Mouse (Mus musculus) cortical plate, adult 2 months (tissue): ENCODE measurements around the gene Rnasek. TPM values are rescaled to one million over a fixed set of nuclear protein-coding genes. Genes with fewer than 3 reads are reported as not detected.
A peak's percentile ranks its signal among the peaks of the same experiment; 100 is the strongest.

ENCODE experiments used
- H3K27ac ChIP-seq: fragments of 200-500 bp; 2 replicates; pipeline ENCODE4 v1.5.1; 2012; ENCODE audit warnings: low read length, control low read depth, inconsistent platforms; ENCODE audit not compliant: insufficient read depth
- H3K4me1 ChIP-seq: fragments of 200-500 bp; 2 replicates; pipeline ENCODE4 v1.6.1; 2011; ENCODE audit warnings: low read length; ENCODE audit not compliant: control insufficient read depth, insufficient read depth
- H3K4me3 ChIP-seq: fragments of 200-500 bp; 2 replicates; pipeline ENCODE4 v1.5.1; 2011; ENCODE audit warnings: mild to moderate bottlenecking, low read length, control low read depth; ENCODE audit not compliant: insufficient read depth
- CTCF ChIP-seq: fragments of 200-500 bp; IDR thresholded peaks from 2 replicates; pipeline ENCODE4 v1.5.1; 2011; ENCODE audit warnings: mild to moderate bottlenecking, control low read depth, low read length; ENCODE audit not compliant: insufficient read depth; ENCODE audit errors: extremely low read depth
- POLR2A ChIP-seq: fragments of 200-500 bp; IDR thresholded peaks from 2 replicates; pipeline ENCODE4 v1.6.1; 2011; ENCODE audit warnings: mild to moderate bottlenecking, low read length, control low read depth; ENCODE audit not compliant: insufficient read depth; ENCODE audit errors: extremely low read depth
- polyA plus RNA-seq: library from polyadenylated mRNA; depleted of rRNA; stranded (reverse); fragments of >200 nt; gene quantifications from 2 replicates; pipeline ENCODE4 v1.2.3, GENCODE M21; 2012

The Rnasek gene
- polyA plus RNA-seq, 1 experiment: 337 TPM

- Histone ChIP-seq H3K4me1 (no peaks in the 10 kb centered on the region), H3K27ac (peak overlapping the region; percentile 5; the same call in 1 of the 2 replicates), H3K4me3 (peak overlapping the region; percentile 52)
- TF ChIP-seq CTCF: no peak
- no peak for TF ChIP-seq POLR2A
Observed at GRCm38 (mm10) chr11:70220323-70220722, 19.3 kb downstream of the Rnasek start.

- no peak for TF ChIP-seq POLR2A
- Histone ChIP-seq H3K27ac (peak overlapping the region; percentile 5; the same call in 1 of the 2 replicates), H3K4me3 (peak overlapping the region; percentile 52), H3K4me1 (no peaks in the 10 kb centered on the region)
Observed at GRCm38 (mm10) chr11:70219873-70220272, 19.8 kb downstream of the Rnasek start.

- Histone ChIP-seq H3K4me3 (no peak overlapping the region; the same call in 1 of the 2 replicates), H3K27ac (no peak overlapping the region), H3K4me1 (no peaks in the 10 kb centered on the region)
- TF ChIP-seq CTCF (no peak), POLR2A (no peak)
Observed at GRCm38 (mm10) chr11:70218741-70219470, 20.7 kb downstream of the Rnasek start.

- no peaks in the 10 kb centered on the region for H3K4me1 ChIP-seq
- no peak overlapping the region for H3K4me3 ChIP-seq
- no peak overlapping the region for H3K27ac ChIP-seq
- TF ChIP-seq CTCF (no peak), POLR2A (no peak)
Observed at GRCm38 (mm10) chr11:70218039-70218438, 21.6 kb downstream of the Rnasek start.

GRCm38 (mm10) chr11:70216103-70216502, 23.5 kb downstream of the Rnasek start:
- no peak for TF ChIP-seq CTCF
- TF ChIP-seq POLR2A: no peak
- Histone ChIP-seq H3K4me3 (no peak overlapping the region), H3K4me1 (no peaks in the 10 kb centered on the region; the same call in 1 of the 2 replicates), H3K27ac (no peak overlapping the region)

GRCm38 (mm10) chr11:70215301-70215700, 24.3 kb downstream of the Rnasek start:
- Histone ChIP-seq H3K27ac (no peak overlapping the region), H3K4me3 (peak overlapping the region; percentile 47; the same call in 1 of the 2 replicates), H3K4me1 (no peaks in the 10 kb centered on the region; the same call in 1 of the 2 replicates)
- TF ChIP-seq POLR2A (no peak), CTCF (no peak)

GRCm38 (mm10) chr11:70214856-70215209, 24.8 kb downstream of the Rnasek start:
- no peak overlapping the region for H3K27ac ChIP-seq
- no peaks in the 10 kb centered on the region; the same call in 1 of the 2 replicates for H3K4me1 ChIP-seq
- TF ChIP-seq POLR2A (0 out of 2 replicates have a peak, but pooled peaks have one; percentile 1), CTCF (no peak)

GRCm38 (mm10) chr11:70214191-70214855, 25.3 kb downstream of the Rnasek start:
- TF ChIP-seq CTCF (no peak), POLR2A (0 out of 2 replicates have a peak, but pooled peaks have one; percentile 3)
- Histone ChIP-seq H3K27ac (no peak overlapping the region), H3K4me3 (peak overlapping the region; percentile 47), H3K4me1 (no peaks in the 10 kb centered on the region; the same call in 1 of the 2 replicates)

More at GRCm38 (mm10) chr11:70214856-70215209, 24.8 kb downstream of the Rnasek start:
- peak overlapping the region; percentile 47; the same call in 1 of the 2 replicates for H3K4me3 ChIP-seq

GRCm38 (mm10) chr11:70213736-70214135, 25.9 kb downstream of the Rnasek start:
- TF ChIP-seq POLR2A (no peak), CTCF (no peak)
- Histone ChIP-seq H3K27ac (no peak overlapping the region), H3K4me1 (no peaks in the 10 kb centered on the region; the same call in 1 of the 2 replicates), H3K4me3 (peak overlapping the region; percentile 47)

- Histone ChIP-seq H3K4me3 (no peak overlapping the region), H3K27ac (no peak overlapping the region), H3K4me1 (no peaks in the 10 kb centered on the region; the same call in 1 of the 2 replicates)
- no peak for TF ChIP-seq POLR2A
- peak; percentile 79 for TF ChIP-seq CTCF
Observed at GRCm38 (mm10) chr11:70212896-70213295, 26.7 kb downstream of the Rnasek start.
